Mouse (Mus musculus): ENCODE measurements at regions not wholly inside any gene's neighbourhood (a gene's known extent, or its start where the extent isn't known, plus 50 kb on each side); places are given as distances from the start of the nearest gene placed in this dataset.

- TF ChIP-seq USF1 (IDR thresholded peaks at IDR 0.05; ENCODE audit: low read depth, low read length) (no peak), POLR2AphosphoS2 (IDR thresholded peaks at IDR 0.05; ENCODE audit: low read depth, low read length) (no peak), CTCF (conservative IDR thresholded peaks at IDR 0.05 in 1 of 2, IDR thresholded peaks at IDR 0.05 in 1 of 2; ENCODE audit: low read depth in 2 of 2, low read length in 2 of 2) (no peak), EP300 (IDR thresholded peaks at IDR 0.05; ENCODE audit: low read length) (no peak), TCF12 (IDR thresholded peaks at IDR 0.05; ENCODE audit: low read depth, low read length) (no peak)
Measured at GRCm38 (mm10) chr1:77854366-77854765, 339.5 kb upstream of the Epha4 start.
